Mouse (Mus musculus): ENCODE results near the gene Ndrg2.
"Not testable (repeated sequence)": the region's sequence is repeated elsewhere in the genome, so short reads cannot be mapped to it uniquely, and the experiment has no call there.

The Ndrg2 gene
- long read RNA-seq, experiment 1, transcript Ndrg2-201 (16 exons, 2,099 nt) = major isoform, 72 of 192 reads
- long read RNA-seq, experiment 1, transcript Ndrg2-202 (15 exons, 2,103 nt) = minor isoform, 43 of 192 reads
- long read RNA-seq, experiment 1, partial matches to known transcripts = 29 of 192 reads
- long read RNA-seq, experiment 1, other reads (novel, unspliced or antisense) = 48 of 192 reads
- long read RNA-seq, experiment 2, transcript Ndrg2-201 (16 exons, 2,099 nt) = major isoform, 51 of 176 reads
- long read RNA-seq, experiment 2, transcript Ndrg2-202 (15 exons, 2,103 nt) = minor isoform, 50 of 176 reads
- long read RNA-seq, experiment 2, partial matches to known transcripts = 22 of 176 reads
- long read RNA-seq, experiment 2, other reads (novel, unspliced or antisense) = 53 of 176 reads

GRCm38 (mm10) chr14:51913960-51914762 is at the start of gene Ndrg2:
Ndrg2 (minus strand) TSS chr14:51914158.
- intact Hi-C loops (cut with DNase I) = no loop called here

GRCm38 (mm10) chr14:51960316-51960715 is 46.4 kb upstream of the Ndrg2 start:
- intact Hi-C loops (cut with DNase I) = no loop called here

GRCm38 (mm10) chr14:51943336-51943735 is 29.4 kb upstream of the Ndrg2 start:
- intact Hi-C loops (cut with DNase I) = no loop called here

- intact Hi-C loops (cut with DNase I) = no loop called here
Observed at GRCm38 (mm10) chr14:51942236-51942635, 28.3 kb upstream of the Ndrg2 start.

GRCm38 (mm10) chr14:51941577-51941976 is 27.6 kb upstream of the Ndrg2 start:
- intact Hi-C loops (cut with DNase I) = no loop called here

- intact Hi-C loops (cut with DNase I) = no loop called here
Observed at GRCm38 (mm10) chr14:51940944-51941560, 27.1 kb upstream of the Ndrg2 start.

GRCm38 (mm10) chr14:51939005-51939404 is 25.0 kb upstream of the Ndrg2 start:
- intact Hi-C loops (cut with DNase I) = no loop called here

GRCm38 (mm10) chr14:51932092-51933020 is 18.4 kb upstream of the Ndrg2 start:
- intact Hi-C loops (cut with DNase I) = loop anchor here (5.0 kb wide), 1 partner anchor 55 kb away; no protein-coding TSS in a partner anchor

GRCm38 (mm10) chr14:51930824-51931223 is 16.9 kb upstream of the Ndrg2 start:
- intact Hi-C loops (cut with DNase I) = loop anchor here (2.0 to 5.0 kb wide), 2 partner anchors 28 to 56 kb away; no protein-coding TSS in a partner anchor

- intact Hi-C loops (cut with DNase I) = loop anchor here (2.0 to 5.0 kb wide), 2 partner anchors 27 to 57 kb away; no protein-coding TSS in a partner anchor
Observed at GRCm38 (mm10) chr14:51929968-51930367, 16.0 kb upstream of the Ndrg2 start.

- intact Hi-C loops (cut with DNase I) = no loop called here
Observed at GRCm38 (mm10) chr14:51929309-51929943, 15.5 kb upstream of the Ndrg2 start.

GRCm38 (mm10) chr14:51926930-51927329 is 13.0 kb upstream of the Ndrg2 start:
- intact Hi-C loops (cut with DNase I) = not testable (repeated sequence)

- intact Hi-C loops (cut with DNase I) = no loop called here
Observed at GRCm38 (mm10) chr14:51923492-51923891, 9.5 kb upstream of the Ndrg2 start.

- intact Hi-C loops (cut with DNase I) = no loop called here
Observed at GRCm38 (mm10) chr14:51922910-51923309, 9.0 kb upstream of the Ndrg2 start.

- intact Hi-C loops (cut with DNase I) = no loop called here
Observed at GRCm38 (mm10) chr14:51922571-51922865, 8.6 kb upstream of the Ndrg2 start, which contains the start of gene Rnase13. Rnase13 (minus strand) TSS chr14:51922773.

GRCm38 (mm10) chr14:51921759-51922570 is 8.0 kb upstream of the Ndrg2 start:
- intact Hi-C loops (cut with DNase I) = no loop called here

GRCm38 (mm10) chr14:51918966-51919365 is 5.0 kb upstream of the Ndrg2 start:
- intact Hi-C loops (cut with DNase I) = no loop called here

- intact Hi-C loops (cut with DNase I) = no loop called here
Observed at GRCm38 (mm10) chr14:51918125-51918524, 4.2 kb upstream of the Ndrg2 start, which contains the start of gene Tppp2. Tppp2 (plus strand) TSS chr14:51918425.

- intact Hi-C loops (cut with DNase I) = no loop called here
Observed at GRCm38 (mm10) chr14:51916539-51916938, 2.6 kb upstream of the Ndrg2 start.

All from adrenal gland (tissue).